Mouse (Mus musculus): Measurements from ENCODE around the gene Brpf1.

Gene Brpf1

GRCm38 (mm10) chr6:113306986-113307349, at the start of gene Brpf1:
Gene Brpf1 (plus strand): TSS chr6:113307137.
- DNase-seq (ENCODE audit: low spot score in 2 of 2) = no peak

- DNase-seq (ENCODE audit: low spot score in 2 of 2) = no peak
Measured at GRCm38 (mm10) chr6:113261174-113261858, 45.6 kb upstream of the Brpf1 start.

DNA sequence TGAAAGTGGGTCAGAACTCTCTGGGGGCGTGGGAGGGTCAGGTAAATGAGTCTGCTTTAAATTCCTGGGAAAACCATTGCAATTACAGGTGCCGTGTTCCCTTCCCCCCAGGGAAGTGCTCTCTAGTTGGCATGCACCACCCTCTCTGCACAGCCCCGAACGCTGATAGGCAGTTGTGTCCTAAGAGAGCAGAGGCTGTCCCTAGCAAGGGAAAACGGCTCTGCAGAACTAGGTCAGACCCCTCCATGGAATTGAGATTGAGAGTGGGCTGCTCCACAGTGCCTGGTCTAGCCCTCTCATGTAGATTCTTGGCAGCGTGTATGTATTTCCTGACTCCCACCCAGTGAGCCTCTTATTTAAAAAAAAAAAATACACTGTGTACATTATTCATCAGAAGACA, 43.4 kb upstream of the Brpf1 start:
- DNase-seq (ENCODE audit: low spot score in 2 of 2) = no peak

DNA sequence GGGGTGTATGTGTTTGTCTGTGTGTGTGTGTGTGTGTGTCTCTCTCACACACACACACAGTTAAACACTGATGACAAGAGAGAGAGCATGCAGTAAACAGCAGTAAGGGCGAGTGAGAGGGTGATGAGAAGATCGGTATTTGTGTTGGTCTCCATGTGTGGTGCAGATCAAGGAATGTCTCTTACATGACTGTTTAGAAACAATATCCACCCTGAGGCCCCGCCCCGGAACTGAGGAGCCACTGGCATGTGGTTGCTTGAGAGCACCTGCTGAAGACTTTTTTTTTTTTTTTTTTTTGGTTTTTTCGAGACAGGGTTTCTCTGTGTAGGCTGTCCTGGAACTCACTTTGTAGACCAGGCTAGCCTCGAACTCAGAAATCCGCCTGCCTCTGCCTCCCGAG, 42.5 kb upstream of the Brpf1 start:
- no peak for DNase-seq (ENCODE audit: low spot score in 2 of 2)

DNA sequence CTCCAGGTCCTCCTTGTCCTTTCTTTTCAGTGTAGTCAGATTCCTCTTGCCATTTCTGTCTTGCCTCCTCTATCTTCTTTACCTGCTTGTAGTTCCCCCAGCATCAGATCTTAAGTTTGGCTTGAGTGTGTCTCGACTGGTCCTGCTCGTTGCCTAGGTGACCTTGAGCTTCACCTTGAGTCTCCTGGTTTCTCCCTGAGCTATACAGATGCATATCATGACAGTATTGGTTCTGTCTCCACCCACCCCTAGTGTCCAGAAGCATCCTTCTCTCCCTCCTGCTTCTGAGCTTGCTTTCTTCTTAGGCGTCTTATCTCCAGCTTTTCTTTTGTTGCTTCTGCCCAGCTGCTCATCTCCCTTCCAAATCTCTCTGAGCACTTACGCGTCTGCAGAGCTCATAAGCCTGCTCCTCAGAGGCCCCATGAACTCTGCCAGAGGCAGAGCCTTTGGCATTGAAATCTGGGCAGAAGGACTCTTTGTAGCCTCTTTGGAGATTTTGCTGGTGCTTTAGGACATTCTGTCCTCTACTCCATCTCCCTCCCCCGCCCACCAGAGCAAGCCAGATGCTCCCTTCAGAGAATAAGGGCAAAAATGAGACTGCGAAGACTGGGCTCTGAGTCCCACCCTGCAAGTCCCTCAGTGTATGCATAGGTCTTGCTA, 39.8 kb upstream of the Brpf1 start:
- DNase-seq (ENCODE audit: low spot score in 2 of 2) = no peak

- DNase-seq (ENCODE audit: low spot score in 2 of 2) = no peak
Measured at GRCm38 (mm10) chr6:113267988-113268387, 38.9 kb upstream of the Brpf1 start.

- DNase-seq (ENCODE audit: low spot score in 2 of 2) = no peak
Measured at GRCm38 (mm10) chr6:113272365-113272764, 34.6 kb upstream of the Brpf1 start.

- peak; percentile 49 to 52 for DNase-seq (ENCODE audit: low spot score in 2 of 2)
Measured at GRCm38 (mm10) chr6:113276846-113277245, 30.1 kb upstream of the Brpf1 start.

GRCm38 (mm10) chr6:113281676-113282075, 25.3 kb upstream of the Brpf1 start:
- no peak for DNase-seq (ENCODE audit: low spot score in 2 of 2)

DNA sequence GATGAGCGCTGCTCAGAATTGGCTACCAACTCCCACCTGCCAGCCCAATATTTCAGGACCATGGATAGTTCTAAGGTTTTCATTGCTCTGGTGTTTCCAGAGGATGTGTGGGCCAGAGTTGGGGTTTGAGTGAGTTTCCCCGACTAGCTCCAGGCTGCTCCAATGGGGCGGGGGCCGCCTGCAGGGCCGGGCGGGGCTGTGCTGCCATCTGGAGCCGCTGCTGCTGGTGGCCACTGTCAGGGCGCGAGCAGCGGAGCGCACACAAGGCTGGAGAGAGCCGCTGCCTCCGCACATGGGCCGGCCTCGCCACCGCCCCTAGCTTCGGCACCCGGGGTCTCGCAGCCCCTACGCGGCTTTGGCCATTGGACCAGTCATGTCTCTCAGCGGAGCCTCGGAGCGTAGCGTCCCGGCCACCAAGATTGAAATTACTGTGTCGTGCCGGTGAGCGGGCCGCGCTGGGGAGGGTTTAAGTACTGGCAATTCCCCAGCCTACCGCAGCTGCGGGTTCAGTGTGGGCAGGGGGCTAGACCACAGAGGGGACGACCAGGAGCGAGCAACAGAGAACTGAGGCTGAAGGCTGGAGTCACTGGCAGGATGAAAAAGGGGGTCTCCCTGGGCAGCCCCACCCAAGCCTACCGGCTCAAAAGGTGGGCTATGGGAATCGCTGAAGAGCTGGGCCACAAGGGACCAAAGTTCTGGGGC, 24.7 kb upstream of the Brpf1 start, which contains the start of gene Cpne9:
Gene Cpne9 (plus strand): TSS at position 207 of the 702 bp plus-strand sequence.
- DNase-seq (ENCODE audit: low spot score in 2 of 2) = peak in 1 of 2 experiments; percentile 38

GRCm38 (mm10) chr6:113282969-113283368, 24.0 kb upstream of the Brpf1 start:
- no peak for DNase-seq (ENCODE audit: low spot score in 2 of 2)

DNA sequence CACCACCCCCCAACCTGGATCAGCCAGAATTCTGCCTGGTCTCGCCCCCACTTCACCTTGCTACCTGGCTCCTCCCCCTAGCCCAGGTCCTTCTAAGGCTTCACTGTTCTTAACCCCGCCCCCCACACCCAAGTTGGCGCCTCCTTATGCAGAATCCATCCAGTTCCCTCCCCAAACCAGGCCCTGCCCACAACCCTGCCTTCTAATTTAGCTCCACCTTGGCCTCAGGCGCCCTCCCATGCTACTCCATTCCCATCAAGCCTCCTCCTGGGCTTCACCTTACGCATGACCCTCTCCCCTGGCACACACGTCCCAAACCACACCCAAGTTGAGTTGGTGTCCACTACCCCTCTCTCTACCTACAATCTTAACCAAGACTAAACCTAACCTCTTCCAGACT, 23.4 kb upstream of the Brpf1 start:
- DNase-seq (ENCODE audit: low spot score in 2 of 2) = no peak

GRCm38 (mm10) chr6:113284931-113285330, 22.0 kb upstream of the Brpf1 start:
- DNase-seq (ENCODE audit: low spot score in 2 of 2) = no peak

DNA sequence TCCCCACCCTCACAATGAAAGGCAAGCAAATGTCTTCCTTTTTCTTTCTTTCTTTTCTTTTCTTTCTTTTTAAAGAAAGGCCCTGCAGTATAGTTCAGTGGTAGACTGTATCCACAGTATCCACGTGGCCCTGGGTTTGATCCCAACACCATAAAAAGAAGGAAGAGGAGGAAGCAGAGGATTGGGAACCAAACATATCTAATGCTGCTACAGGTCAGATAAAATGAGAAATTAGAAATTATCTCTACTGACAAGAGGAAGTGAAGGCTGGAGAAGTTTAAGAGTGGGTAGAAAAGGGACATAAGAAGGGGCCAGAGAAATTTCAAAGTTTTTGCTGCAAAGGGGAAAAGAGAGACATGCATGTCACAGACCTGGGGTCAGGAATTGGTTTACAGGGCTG, 20.6 kb upstream of the Brpf1 start:
- DNase-seq (ENCODE audit: low spot score in 2 of 2) = no peak

DNA sequence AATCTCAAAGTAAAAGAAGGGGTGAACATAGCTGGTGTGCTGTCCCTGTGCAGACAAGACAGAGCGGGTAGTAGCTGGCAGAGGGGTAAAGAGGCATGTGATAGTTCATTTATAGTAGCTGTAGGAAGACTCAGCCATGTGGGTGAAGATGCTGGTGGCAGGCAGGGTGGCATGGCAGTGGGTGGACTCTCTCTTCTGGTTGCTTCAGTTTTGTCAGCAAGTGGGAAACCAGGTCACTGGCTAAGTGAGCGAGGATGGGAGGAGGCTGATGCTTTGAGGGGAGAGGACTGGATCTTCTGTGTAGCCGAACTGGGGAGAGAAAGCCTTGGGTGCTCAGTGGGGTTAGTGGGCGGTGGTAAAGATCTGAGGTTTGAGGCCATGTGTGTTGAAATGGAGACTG, 19.7 kb upstream of the Brpf1 start:
- peak; percentile 49 to 67 for DNase-seq (ENCODE audit: low spot score in 2 of 2)

DNA sequence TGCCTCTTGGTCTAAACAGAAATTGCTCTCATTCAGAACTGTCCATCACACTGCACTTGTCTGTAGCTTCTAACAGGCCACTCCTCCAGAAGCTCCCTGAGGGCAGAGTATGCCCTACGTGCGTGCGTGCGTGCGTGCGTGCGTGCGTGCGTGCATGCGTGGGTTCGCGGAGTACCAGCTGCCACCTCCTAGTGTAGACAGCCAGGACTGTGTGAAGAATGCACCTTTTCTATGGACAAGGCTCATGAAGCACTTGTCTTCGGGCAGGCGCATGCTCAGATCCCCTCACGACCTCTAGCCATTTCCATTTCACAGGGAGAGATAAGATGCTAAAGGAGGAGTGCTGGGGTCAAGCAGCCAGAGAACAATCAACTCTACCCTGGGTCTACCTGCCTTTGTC, 17.6 kb upstream of the Brpf1 start:
- no peak for DNase-seq (ENCODE audit: low spot score in 2 of 2)

- no peak for DNase-seq (ENCODE audit: low spot score in 2 of 2)
Measured at GRCm38 (mm10) chr6:113290346-113290745, 16.6 kb upstream of the Brpf1 start.

DNA sequence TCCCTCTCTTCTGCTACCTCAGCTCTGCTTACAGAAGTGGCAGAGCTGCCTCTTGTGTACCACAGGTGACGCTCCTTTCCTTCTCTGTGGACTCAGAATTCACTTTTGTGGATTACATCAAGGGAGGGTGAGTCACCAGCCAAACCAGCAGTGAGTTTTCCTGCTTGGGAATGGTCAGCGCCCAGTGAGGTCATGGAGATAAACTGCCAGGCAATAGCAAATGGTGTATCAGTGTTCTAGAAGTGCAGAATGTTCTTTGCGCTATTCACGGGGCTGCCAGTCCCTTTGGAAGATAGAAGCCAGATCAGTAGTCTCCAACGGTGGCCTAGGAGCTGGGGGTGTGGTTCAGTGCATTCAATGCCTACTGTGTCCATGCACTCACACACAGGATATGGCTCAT, 14.0 kb upstream of the Brpf1 start:
- no peak for DNase-seq (ENCODE audit: low spot score in 2 of 2)

DNA sequence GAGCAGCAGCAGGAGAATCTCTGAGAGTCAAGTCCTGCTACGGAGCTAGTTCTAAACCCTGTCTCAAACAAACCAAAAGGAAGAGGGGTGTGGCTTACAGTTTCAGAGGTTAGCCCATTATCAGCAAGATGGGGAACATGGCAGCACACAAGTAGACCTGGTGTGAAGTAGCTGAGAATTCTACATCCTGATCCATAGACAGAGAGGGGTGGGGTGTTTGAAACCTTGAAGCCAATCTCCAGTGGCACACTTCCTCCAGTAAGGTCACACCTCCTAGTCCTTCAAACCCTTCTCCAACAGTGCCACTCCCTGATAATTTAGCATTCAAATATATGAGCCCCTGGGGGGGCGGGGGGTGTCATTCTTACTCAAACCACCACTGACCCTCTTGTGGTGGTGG, 10.9 kb upstream of the Brpf1 start:
- DNase-seq (ENCODE audit: low spot score in 2 of 2) = no peak

GRCm38 (mm10) chr6:113296639-113297038, 10.3 kb upstream of the Brpf1 start:
- no peak for DNase-seq (ENCODE audit: low spot score in 2 of 2)

DNA sequence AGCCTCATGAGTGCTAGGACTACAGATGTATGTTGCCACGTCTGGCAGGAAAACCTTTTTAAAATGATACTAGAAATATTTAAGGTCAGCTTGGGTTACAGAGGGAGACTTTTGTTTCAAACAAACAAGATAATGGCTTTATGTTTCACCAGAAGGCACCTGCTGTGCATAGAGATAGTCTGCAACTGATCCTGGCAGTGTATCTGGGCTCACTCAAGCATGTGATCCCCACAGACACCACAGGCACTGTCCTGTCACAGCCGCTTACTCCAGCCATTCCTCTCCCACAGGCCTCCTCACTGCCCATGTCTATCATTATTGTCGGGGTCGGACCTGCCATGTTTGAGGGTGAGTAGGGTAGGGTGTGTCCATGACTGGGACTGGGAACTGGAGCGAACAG, 5.6 kb upstream of the Brpf1 start:
- no peak for DNase-seq (ENCODE audit: low spot score in 2 of 2)

GRCm38 (mm10) chr6:113302258-113302657, 4.7 kb upstream of the Brpf1 start:
- no peak for DNase-seq (ENCODE audit: low spot score in 2 of 2)
